Mouse (Mus musculus) cerebellum, postnatal 10 days (tissue): ENCODE measurements around the gene Zer1.

ENCODE experiments used
- DNase-seq, 2 experiments: peaks; one replicate each; pipeline ENCODE4 v3.0.0; 2021; ENCODE audit warnings: mixed read lengths in 2 of 2

The Zer1 gene

DNA sequence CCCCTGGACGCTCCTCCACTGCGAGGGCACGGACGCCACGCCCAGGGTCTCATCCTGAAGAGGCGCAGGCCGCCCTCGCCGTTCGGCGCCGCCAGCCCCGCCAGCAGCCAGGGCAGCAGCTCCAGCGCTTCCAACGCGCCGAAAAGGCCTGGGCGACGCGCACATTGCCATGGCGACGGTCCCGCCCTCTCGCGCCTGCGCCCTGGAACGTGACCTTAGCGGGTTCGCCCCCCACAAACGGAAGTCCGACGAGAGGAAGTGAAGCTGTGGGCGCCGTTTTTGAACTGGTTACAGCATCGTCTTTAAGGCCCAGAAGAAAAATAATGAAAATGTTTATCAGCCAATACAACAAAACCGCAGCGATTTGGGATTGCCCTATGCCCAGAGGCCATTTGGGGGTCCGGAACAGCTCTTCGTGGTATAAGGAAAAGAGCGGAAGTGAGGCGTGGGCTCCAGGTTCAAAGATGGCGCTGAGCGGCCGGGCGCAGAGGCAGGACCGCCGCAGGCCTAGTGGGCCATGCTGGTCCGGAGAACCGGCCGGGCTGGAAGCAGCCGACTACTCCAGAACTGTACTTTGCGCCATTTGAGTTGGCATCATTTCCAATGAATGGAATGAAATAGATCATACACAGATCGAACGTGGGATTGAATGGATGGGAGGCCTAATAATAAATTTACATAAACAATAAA, 75.5 kb downstream of the Zer1 start, which contains the start of gene Wdr34:
Wdr34 (minus strand) TSS at position 183 of the 690 bp plus-strand sequence.
- DNase-seq, result peak; percentile 99

DNA sequence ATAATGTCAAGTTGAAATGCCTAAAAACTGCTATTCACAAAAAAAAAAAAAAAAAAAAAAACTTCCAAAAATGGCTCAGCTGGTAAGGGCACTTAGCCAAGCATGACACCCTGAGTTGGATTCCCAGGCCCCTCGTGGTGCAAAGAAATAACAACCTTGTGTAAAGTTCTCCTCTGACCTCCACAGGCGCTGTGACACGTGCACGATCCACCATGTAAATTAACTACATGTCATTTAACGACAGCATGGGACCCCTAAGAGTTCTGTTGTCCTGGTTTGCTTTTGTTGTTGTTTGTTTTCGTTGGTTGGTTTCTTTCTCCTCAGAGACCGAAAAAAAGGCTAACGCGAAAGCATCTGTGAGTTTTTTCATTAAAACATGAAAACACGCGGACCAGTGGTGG, 76.3 kb downstream of the Zer1 start:
- no peak for DNase-seq
